Mouse (Mus musculus) brain, embryonic 14.5 days (tissue): ENCODE results near the gene Dcun1d3. TPM values are rescaled to one million over a fixed set of nuclear protein-coding genes. Genes with fewer than 3 reads are reported as not detected.

ENCODE experiments used
- DNase-seq: peaks from one replicate; pipeline ENCODE4 v3.0.0-alpha.2; 2011; ENCODE audit warnings: low read depth
- CTCF ChIP-seq: fragments of 200-500 bp; IDR thresholded peaks from 2 replicates; pipeline ENCODE4 v1.5.1; 2012; ENCODE audit warnings: inconsistent platforms, mild to moderate bottlenecking, moderate library complexity, borderline replicate concordance; ENCODE audit not compliant: insufficient read depth, insufficient read length; ENCODE audit errors: extremely low read depth
- POLR2A ChIP-seq: fragments of 200-500 bp; IDR thresholded peaks from 2 replicates; pipeline ENCODE4 v1.6.1; 2012; ENCODE audit warnings: mild to moderate bottlenecking, inconsistent platforms, borderline replicate concordance; ENCODE audit not compliant: poor library complexity, insufficient read depth, insufficient read length, severe bottlenecking; ENCODE audit errors: extremely low read depth
- polyA plus RNA-seq: library from polyadenylated mRNA; depleted of rRNA; stranded (reverse); fragments of >200 nt; gene quantifications from 2 replicates; pipeline ENCODE4 v1.2.3, GENCODE M21; 2012

Dcun1d3 gene
- polyA plus RNA-seq, 1 experiment: 10.7 TPM

GRCm38 (mm10) chr7:119898247-119898856, 2.3 kb upstream of the Dcun1d3 start:
- no peak for DNase-seq
- TF ChIP-seq POLR2A: no peak
- no peak for TF ChIP-seq CTCF

GRCm38 (mm10) chr7:119897521-119898109, 1.5 kb upstream of the Dcun1d3 start:
- no peak for TF ChIP-seq CTCF
- no peak for TF ChIP-seq POLR2A
- DNase-seq: no peak

GRCm38 (mm10) chr7:119894818-119895544, 1.1 kb downstream of the Dcun1d3 start:
- DNase-seq: peak; percentile 13
- no peak for TF ChIP-seq CTCF
- no peak for TF ChIP-seq POLR2A

- TF ChIP-seq POLR2A (no peak), CTCF (no peak)
- DNase-seq: no peak
These were observed 3.4 kb downstream of the Dcun1d3 start for GRCm38 (mm10) chr7:119892742-119893141.

GRCm38 (mm10) chr7:119892198-119892597, 3.9 kb downstream of the Dcun1d3 start:
- DNase-seq: no peak
- TF ChIP-seq CTCF: no peak
- TF ChIP-seq POLR2A: no peak

- no peak for DNase-seq
- TF ChIP-seq CTCF (no peak), POLR2A (no peak)
These were observed 8.2 kb downstream of the Dcun1d3 start for GRCm38 (mm10) chr7:119887887-119888286.

- TF ChIP-seq POLR2A (no peak), CTCF (no peak)
- no peak for DNase-seq
These were observed 14.9 kb downstream of the Dcun1d3 start for GRCm38 (mm10) chr7:119881229-119881628.

- no peak for DNase-seq
- TF ChIP-seq POLR2A: no peak
These were observed 15.8 kb downstream of the Dcun1d3 start for GRCm38 (mm10) chr7:119880345-119880744.

- TF ChIP-seq POLR2A: no peak
- no peak for TF ChIP-seq CTCF
These were observed 16.9 kb downstream of the Dcun1d3 start for GRCm38 (mm10) chr7:119879171-119879570.

GRCm38 (mm10) chr7:119875776-119876440, 20.2 kb downstream of the Dcun1d3 start:
- DNase-seq: peak; percentile 14
- TF ChIP-seq POLR2A (no peak), CTCF (no peak)

More at GRCm38 (mm10) chr7:119879171-119879570, 16.9 kb downstream of the Dcun1d3 start:
- DNase-seq: no peak

GRCm38 (mm10) chr7:119873050-119873449, 23.0 kb downstream of the Dcun1d3 start:
- DNase-seq: peak; percentile 23

GRCm38 (mm10) chr7:119872204-119872603, 23.9 kb downstream of the Dcun1d3 start:
- DNase-seq: no peak
- no peak for TF ChIP-seq POLR2A
- TF ChIP-seq CTCF: no peak

More at GRCm38 (mm10) chr7:119873050-119873449, 23.0 kb downstream of the Dcun1d3 start:
- no peak for TF ChIP-seq CTCF
- no peak for TF ChIP-seq POLR2A
